Mouse (Mus musculus): ENCODE results near the gene Hoxb8.
A peak's percentile ranks its signal among the peaks of the same experiment; 100 is the strongest.

The Hoxb8 gene

GRCm38 (mm10) chr11:96281855-96282570, at the start of gene Hoxb8:
Gene Hoxb8, plus strand, starts transcription at chr11:96281905.
- DNase-seq = peak in 1 of 2 experiments; percentile 72

- DNase-seq = peak; percentile 73 to 76
These were observed 46.8 kb upstream of the Hoxb8 start for GRCm38 (mm10) chr11:96234906-96235305.

GRCm38 (mm10) chr11:96240211-96240610, 41.5 kb upstream of the Hoxb8 start:
- DNase-seq = peak; percentile 77 to 82

GRCm38 (mm10) chr11:96250901-96251300, 30.8 kb upstream of the Hoxb8 start:
- peak; percentile 78 to 87 for DNase-seq

- peak; percentile 68 to 77 for DNase-seq
These were observed 30.1 kb upstream of the Hoxb8 start for GRCm38 (mm10) chr11:96251480-96252031.

GRCm38 (mm10) chr11:96252541-96253120, 29.1 kb upstream of the Hoxb8 start:
- DNase-seq = peak in 1 of 2 experiments; percentile 36

- peak in 1 of 2 experiments; percentile 63 for DNase-seq
These were observed 27.5 kb upstream of the Hoxb8 start for GRCm38 (mm10) chr11:96254221-96254620.

GRCm38 (mm10) chr11:96255111-96255995, 26.4 kb upstream of the Hoxb8 start:
- peak in 1 of 2 experiments; percentile 57 for DNase-seq

- DNase-seq = peak in 1 of 2 experiments; percentile 63
These were observed 25.7 kb upstream of the Hoxb8 start for GRCm38 (mm10) chr11:96255996-96256445.

GRCm38 (mm10) chr11:96257141-96257540, 24.6 kb upstream of the Hoxb8 start:
- no peak for DNase-seq

- DNase-seq = peak; percentile 43 to 65
These were observed 22.7 kb upstream of the Hoxb8 start for GRCm38 (mm10) chr11:96259038-96259437.

GRCm38 (mm10) chr11:96259511-96259910, 22.2 kb upstream of the Hoxb8 start:
- DNase-seq = no peak

GRCm38 (mm10) chr11:96260310-96260970, 21.3 kb upstream of the Hoxb8 start:
- peak; percentile 65 to 76 for DNase-seq

- DNase-seq = peak; percentile 96
These were observed 20.3 kb upstream of the Hoxb8 start for GRCm38 (mm10) chr11:96261323-96261890.

- no peak for DNase-seq
These were observed 19.4 kb upstream of the Hoxb8 start for GRCm38 (mm10) chr11:96262262-96262830.

GRCm38 (mm10) chr11:96263636-96264389, 17.9 kb upstream of the Hoxb8 start:
- peak in 1 of 2 experiments; percentile 33 for DNase-seq

- peak in 1 of 2 experiments; percentile 1 for DNase-seq
These were observed 17.2 kb upstream of the Hoxb8 start for GRCm38 (mm10) chr11:96264390-96265020.

- DNase-seq = peak; percentile 76 to 83
These were observed 15.8 kb upstream of the Hoxb8 start for GRCm38 (mm10) chr11:96265954-96266353.

GRCm38 (mm10) chr11:96267021-96267920, 14.4 kb upstream of the Hoxb8 start:
- no peak for DNase-seq

Measured in kidney, postnatal 4 days (tissue).